Mouse (Mus musculus) intestine, embryonic 14.5 days (tissue): Measurements from ENCODE around the gene Tgm7. TPM values are rescaled to one million over a fixed set of nuclear protein-coding genes. Genes with fewer than 3 reads are reported as not detected.

ENCODE experiments used
- ATAC-seq: fragments of 200-750 bp; cut with Nextera tagmentation; replicated peaks from 2 replicates; pipeline ENCODE4 v1.8.0; 2017; ENCODE audit warnings: low read depth, moderate number of reproducible peaks, moderate TSS enrichment, moderate library complexity; ENCODE audit not compliant: low FRiP score, low TSS enrichment
- DNase-seq: peaks from one replicate; pipeline ENCODE4 v3.0.0-alpha.2; 2018; ENCODE audit warnings: low spot score
- H3K27ac ChIP-seq: fragments of 300-500 bp; sonication (generic); 2 replicates; pipeline ENCODE4 v1.5.1; 2014; ENCODE audit warnings: low read depth, mild to moderate bottlenecking, control low read depth
- H3K27me3 ChIP-seq: fragments of 300-500 bp; sonication (generic); replicated peaks from 2 replicates; pipeline ENCODE4 v1.6.1; 2014; ENCODE audit warnings: low read length, control low read depth; ENCODE audit not compliant: control insufficient read depth, insufficient read depth
- H3K36me3 ChIP-seq: fragments of 300-500 bp; sonication (generic); 2 replicates; pipeline ENCODE4 v1.6.1; 2014; ENCODE audit warnings: low read length, control low read depth; ENCODE audit not compliant: control insufficient read depth, insufficient read depth
- H3K4me1 ChIP-seq: fragments of 300-500 bp; sonication (generic); replicated peaks from 2 replicates; pipeline ENCODE4 v1.6.1; 2014; ENCODE audit warnings: low read length, control low read depth, mixed read lengths; ENCODE audit not compliant: control insufficient read depth, insufficient read depth
- H3K4me2 ChIP-seq: fragments of 300-500 bp; sonication (generic); 2 replicates; pipeline ENCODE4 v1.6.1; 2014; ENCODE audit warnings: low read length
- H3K4me3 ChIP-seq: fragments of 300-500 bp; sonication (generic); 2 replicates; pipeline ENCODE4 v1.5.1; 2014; ENCODE audit warnings: low read depth, low read length, control low read depth, mixed read lengths
- H3K9ac ChIP-seq: fragments of 300-500 bp; sonication (generic); 2 replicates; pipeline ENCODE4 v1.6.1; 2014; ENCODE audit warnings: mild to moderate bottlenecking, low read length
- H3K9me3 ChIP-seq: fragments of 300-500 bp; sonication (generic); 2 replicates; pipeline ENCODE4 v1.6.1; 2016; ENCODE audit warnings: low read length, control low read depth; ENCODE audit not compliant: control insufficient read depth
- WGBS: fragments of 180-500 bp; shearing (Covaris S2); extraction: QIAGEN DNeasy Blood & Tissue Kit; methylation state at CpG from one replicate; pipeline ENCODE4 v1.1.7; 2014; 5-methylcytosine and 5-hydroxymethylcytosine counted together
- polyA plus RNA-seq: library from polyadenylated mRNA; unstranded; fragments of >200 nt; fragmentation: Nextera tagmentation; extraction: Ambion mirVana; gene quantifications from 2 replicates; pipeline ENCODE4 v1.2.1, GENCODE M21; 2014

Tgm7 gene
- polyA plus RNA-seq, result 0.32 TPM in 1 of 2 replicates, not detected in the other

GRCm38 (mm10) chr2:121109695-121110094 lies at the start of gene Tgm7:
Gene Tgm7 (minus strand): TSS chr2:121109795.
- H3K27me3 ChIP-seq, result no peaks in the 10 kb centered on the region
- H3K4me3 ChIP-seq, result no peak within 1 kb of the TSS
- H3K36me3 ChIP-seq, result no peaks in the 10 kb centered on the region
- no peak within 1 kb of the TSS for H3K9ac ChIP-seq
- H3K9me3 ChIP-seq, result no peaks in the 10 kb centered on the region
- DNase-seq (no peak), ATAC-seq (no peak)
- 83% methylated on average over 4 of the region's 4 CpGs for WGBS
- H3K4me1 ChIP-seq, result no peaks in the 10 kb centered on the region
- no peak within 1 kb of the TSS for H3K4me2 ChIP-seq
- H3K27ac ChIP-seq, result no peak within 1 kb of the TSS

DNA sequence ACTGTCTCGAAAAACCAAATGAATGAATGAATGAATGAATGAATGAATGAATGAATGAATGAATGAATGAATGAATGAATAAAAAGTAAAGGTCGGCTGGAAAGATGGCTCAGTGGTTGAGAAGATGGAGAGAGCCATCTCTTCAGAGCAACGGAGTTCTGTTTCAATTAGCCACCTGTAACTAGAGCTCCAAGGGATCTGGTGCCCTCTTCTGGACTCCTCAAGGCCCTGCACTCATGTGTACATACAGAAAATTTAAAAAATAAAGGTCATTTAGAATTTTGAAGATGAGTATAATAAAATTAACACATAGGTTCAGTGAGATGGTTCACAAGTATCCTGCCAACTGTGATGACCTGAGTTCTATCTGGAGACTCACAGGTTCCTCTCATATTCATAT lies 43.5 kb upstream of the Tgm7 start:
- no peak overlapping the region for H3K9ac ChIP-seq
- 89% methylated on average over 3 of the region's 3 CpGs for WGBS
- ATAC-seq (no peak), DNase-seq (no peak)
- no peak overlapping the region for H3K4me2 ChIP-seq
- H3K9me3 ChIP-seq, result no peaks in the 10 kb centered on the region
- no peak overlapping the region for H3K4me3 ChIP-seq
- no peak overlapping the region for H3K27ac ChIP-seq
- H3K27me3 ChIP-seq, result no peaks in the 10 kb centered on the region
- no peaks in the 10 kb centered on the region for H3K4me1 ChIP-seq
- peaks cover 56% of the 10 kb centered on the region for H3K36me3 ChIP-seq

GRCm38 (mm10) chr2:121149679-121150078 lies 40.1 kb upstream of the Tgm7 start:
- DNase-seq (no peak), ATAC-seq (no peak)
- no peak overlapping the region for H3K4me2 ChIP-seq
- H3K27ac ChIP-seq, result no peak overlapping the region
- no peaks in the 10 kb centered on the region for H3K4me1 ChIP-seq
- H3K9me3 ChIP-seq, result no peaks in the 10 kb centered on the region
- no peaks in the 10 kb centered on the region for H3K27me3 ChIP-seq
- H3K4me3 ChIP-seq, result no peak overlapping the region
- WGBS, result 81% methylated on average over 5 of the region's 5 CpGs
- H3K9ac ChIP-seq, result no peak overlapping the region
- peaks cover 59% of the 10 kb centered on the region for H3K36me3 ChIP-seq

DNA sequence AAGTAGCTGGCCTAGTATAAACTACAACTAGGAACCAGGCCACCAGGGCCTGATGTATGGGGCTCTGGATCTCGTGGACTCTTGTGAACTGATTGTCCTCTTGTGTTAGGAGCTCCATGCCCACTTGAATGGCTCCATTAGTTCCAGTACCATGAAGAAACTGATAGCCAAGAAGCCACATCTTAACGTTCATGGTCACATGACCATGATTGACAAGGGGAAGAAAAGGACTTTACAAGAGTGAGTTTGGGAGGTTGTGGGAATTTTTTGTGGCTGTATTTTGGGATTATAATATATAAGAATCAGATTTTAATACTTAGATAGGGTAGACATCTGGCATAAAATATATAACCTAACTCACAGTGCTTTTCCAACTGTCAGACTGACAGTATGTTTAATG lies 32.8 kb upstream of the Tgm7 start:
- no peak overlapping the region for H3K4me2 ChIP-seq
- peaks cover 32% of the 10 kb centered on the region for H3K36me3 ChIP-seq
- no peak overlapping the region for H3K9ac ChIP-seq
- no peak for ATAC-seq
- H3K4me1 ChIP-seq, result peaks cover 19% of the 10 kb centered on the region
- H3K4me3 ChIP-seq, result no peak overlapping the region
- no peaks in the 10 kb centered on the region for H3K27me3 ChIP-seq
- H3K9me3 ChIP-seq, result peaks cover 6% of the 10 kb centered on the region; the same call in 1 of the 2 replicates
- 81% methylated on average over 2 of the region's 2 CpGs for WGBS
- no peak overlapping the region for H3K27ac ChIP-seq
- DNase-seq, result no peak

DNA sequence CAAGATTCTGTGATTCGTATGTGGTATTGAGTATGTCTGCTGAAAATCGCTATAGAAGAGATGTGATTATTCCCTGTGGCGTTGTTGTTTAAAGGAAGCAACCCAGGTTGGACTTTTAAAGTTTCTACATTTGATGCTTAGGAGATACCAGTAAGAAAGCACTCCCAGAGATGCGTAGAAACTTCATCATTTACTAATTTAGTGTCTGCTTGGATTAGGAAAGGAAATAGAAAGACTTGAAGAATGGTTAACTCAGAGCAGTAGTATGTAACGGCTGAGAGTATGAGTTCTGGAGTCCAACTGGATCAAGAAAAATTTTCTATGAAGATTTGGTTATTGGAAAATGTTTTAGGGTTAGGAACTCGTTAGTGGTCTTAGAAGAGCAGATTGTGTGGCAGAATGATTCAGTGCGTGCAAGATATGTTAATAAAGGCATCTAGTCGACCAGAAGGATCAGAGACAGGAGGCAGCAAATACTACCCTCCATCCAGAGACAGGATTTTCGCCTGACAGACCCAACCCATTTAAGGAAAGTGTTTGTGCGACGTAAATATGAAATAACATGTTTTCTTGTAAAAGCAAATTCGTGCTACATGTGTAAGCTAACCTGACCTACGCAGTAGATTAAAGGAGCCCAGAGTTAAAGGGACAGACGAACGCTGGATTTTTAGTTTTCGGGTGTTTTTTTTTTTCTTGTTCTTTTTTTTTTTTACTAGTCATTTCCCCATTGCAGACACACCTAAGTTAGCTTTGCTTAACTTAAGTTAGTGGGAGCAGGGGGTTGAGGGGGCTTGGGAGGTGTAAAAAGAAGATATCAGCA lies 31.8 kb upstream of the Tgm7 start:
- H3K4me1 ChIP-seq, result peaks cover 19% of the 10 kb centered on the region
- 72% methylated on average over 16 of the region's 16 CpGs for WGBS
- H3K27ac ChIP-seq, result peak overlapping the region; percentile 99
- H3K4me3 ChIP-seq, result peak overlapping the region; percentile 72
- peak overlapping the region; percentile 82 for H3K4me2 ChIP-seq
- H3K9me3 ChIP-seq, result peaks cover 6% of the 10 kb centered on the region; the same call in 1 of the 2 replicates
- H3K27me3 ChIP-seq, result no peaks in the 10 kb centered on the region
- no peak for DNase-seq
- no peak for ATAC-seq
- peak overlapping the region; percentile 89 for H3K9ac ChIP-seq
- H3K36me3 ChIP-seq, result peaks cover 23% of the 10 kb centered on the region

- Histone ChIP-seq H3K4me3 (peak within 1 kb of the TSS; percentile 72), H3K9me3 (peaks cover 6% of the 10 kb centered on the region; the same call in 1 of the 2 replicates), H3K9ac (peak within 1 kb of the TSS; percentile 89), H3K36me3 (peaks cover 21% of the 10 kb centered on the region), H3K4me1 (peaks cover 19% of the 10 kb centered on the region), H3K4me2 (peak within 1 kb of the TSS; percentile 82), H3K27me3 (no peaks in the 10 kb centered on the region), H3K27ac (peak within 1 kb of the TSS; percentile 99)
- DNase-seq, result peak; percentile 96
- 1% methylated on average over 87 of the region's 87 CpGs for WGBS
- ATAC-seq, result peak; percentile 94
Measured at GRCm38 (mm10) chr2:121140018-121140882, 30.7 kb upstream of the Tgm7 start, which contains the start of the genes Adal and Lcmt2. Gene Adal (plus strand): TSS chr2:121140428. Gene Lcmt2 (minus strand): TSS chr2:121140653.

DNA sequence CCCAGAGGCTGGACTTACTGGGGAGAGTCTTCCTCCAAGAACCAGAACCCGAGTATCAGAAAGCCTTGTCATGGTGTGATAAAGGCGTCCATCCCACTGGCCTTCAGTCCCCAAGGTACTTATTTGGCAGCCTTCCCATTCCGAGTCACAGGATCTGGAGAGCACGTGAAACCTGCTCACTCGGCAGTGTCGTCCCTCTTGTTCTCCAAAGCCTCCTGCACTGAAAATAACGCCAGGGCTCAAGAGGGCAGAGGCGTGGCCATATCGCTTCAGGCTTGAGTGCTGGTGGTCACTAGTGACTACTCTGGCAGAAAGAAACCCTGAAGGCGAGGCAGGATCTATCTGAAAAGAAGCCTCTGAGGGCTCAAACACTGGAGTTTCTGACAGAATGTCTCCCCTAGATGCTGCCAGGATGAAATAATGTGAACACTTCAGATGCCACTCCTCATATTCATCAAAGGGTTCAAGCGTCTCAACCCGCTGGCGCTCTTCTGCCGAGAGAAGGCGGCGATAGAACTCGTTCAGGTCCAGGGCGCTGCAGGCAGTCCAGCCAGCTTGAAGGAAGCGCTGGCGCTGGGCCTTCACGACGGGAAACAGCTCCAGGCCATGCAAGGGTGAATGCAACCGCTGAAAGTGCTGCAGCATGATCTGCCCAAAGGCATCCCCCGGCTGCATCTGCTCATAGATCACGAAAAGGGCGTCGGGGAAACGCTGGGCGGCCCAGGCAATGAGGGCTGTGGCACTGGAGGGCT lies 29.8 kb upstream of the Tgm7 start:
- peaks cover 19% of the 10 kb centered on the region for H3K4me1 ChIP-seq
- DNase-seq (no peak), ATAC-seq (no peak)
- peak overlapping the region; percentile 99 for H3K27ac ChIP-seq
- peak overlapping the region; percentile 89 for H3K9ac ChIP-seq
- peak overlapping the region; percentile 72 for H3K4me3 ChIP-seq
- peak overlapping the region; percentile 82 for H3K4me2 ChIP-seq
- no peaks in the 10 kb centered on the region for H3K27me3 ChIP-seq
- 53% methylated on average over 29 of the region's 29 CpGs for WGBS
- peaks cover 14% of the 10 kb centered on the region for H3K36me3 ChIP-seq
- peaks cover 6% of the 10 kb centered on the region; the same call in 1 of the 2 replicates for H3K9me3 ChIP-seq

DNA sequence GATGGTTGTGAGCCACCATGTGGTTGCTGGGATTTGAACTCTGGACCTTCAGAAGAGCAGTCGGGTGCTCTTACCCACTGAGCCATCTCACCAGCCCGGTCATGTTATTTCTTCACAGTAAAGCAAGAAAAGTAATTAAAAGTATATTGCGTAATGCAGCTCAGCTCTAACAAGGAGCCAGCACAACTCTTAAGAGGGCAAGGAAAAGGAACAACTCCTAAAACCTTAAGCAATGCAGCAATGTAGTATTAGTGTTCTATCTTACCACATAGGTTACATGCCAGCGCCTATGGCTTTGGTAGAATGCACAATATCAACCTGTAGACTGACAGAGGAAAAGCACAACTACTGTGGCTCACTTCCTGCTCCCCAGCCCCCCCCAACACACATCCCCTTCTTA lies 27.8 kb upstream of the Tgm7 start:
- Histone ChIP-seq H3K27me3 (no peaks in the 10 kb centered on the region), H3K36me3 (peaks cover 10% of the 10 kb centered on the region), H3K4me3 (no peak overlapping the region), H3K9me3 (peaks cover 6% of the 10 kb centered on the region; the same call in 1 of the 2 replicates), H3K4me1 (peaks cover 19% of the 10 kb centered on the region), H3K27ac (no peak overlapping the region), H3K9ac (no peak overlapping the region), H3K4me2 (no peak overlapping the region)
- 98% methylated on average over 4 of the region's 4 CpGs for WGBS
- DNase-seq (no peak), ATAC-seq (no peak)
